Mouse (Mus musculus): Measurements from ENCODE around the gene Kcnh1.

- TF ChIP-seq CTCF (IDR thresholded peaks at IDR 0.05; ENCODE audit: extremely low read depth, insufficient read depth, low read length) (no peak), POLR2A (IDR thresholded peaks at IDR 0.05; ENCODE audit: extremely low read depth, insufficient read depth, low read length) (no peak)
Measured at GRCm38 (mm10) chr1:192519713-192520112, 329.1 kb downstream of the Kcnh1 start.
